Mouse (Mus musculus): ENCODE measurements around the gene Ptprr. TPM values are rescaled to one million over a fixed set of nuclear protein-coding genes. Genes with fewer than 3 reads are reported as not detected.

Ptprr gene
- polyA plus RNA-seq, 1 experiment from 2014 or later = 0.20 TPM

DNA sequence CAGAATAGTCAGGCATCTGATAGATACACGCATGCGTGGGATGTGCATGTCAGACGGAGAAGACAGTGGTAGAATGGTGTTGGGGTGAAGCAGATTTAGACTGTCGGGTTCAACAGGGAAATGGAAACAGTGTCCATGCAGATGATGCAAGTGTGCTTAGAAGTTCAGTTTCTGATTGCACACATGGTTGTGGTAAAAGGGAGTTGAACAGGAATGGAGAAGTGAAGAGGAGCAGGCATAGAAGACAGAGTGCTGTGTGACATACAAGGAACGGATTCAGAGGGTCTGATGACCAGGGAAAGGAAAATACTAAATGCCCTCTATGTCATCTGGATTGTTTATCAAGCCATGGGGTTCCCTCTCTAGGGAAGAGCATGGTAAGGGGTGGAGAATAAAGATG, 163.2 kb downstream of the Ptprr start:
- no peaks in the 10 kb centered on the region for H3K27me3 ChIP-seq (ENCODE audit: low read depth, poor library complexity, severe bottlenecking)
- DNase-seq (ENCODE audit: low spot score) = no peak
- H3K4me1 ChIP-seq = peaks cover 13% of the 10 kb centered on the region
- no peaks in the 10 kb centered on the region for H3K9me3 ChIP-seq (replicated peaks)
- H3K4me3 ChIP-seq = no peak overlapping the region
- no peaks in the 10 kb centered on the region for H3K36me3 ChIP-seq
- no peak overlapping the region for H3K27ac ChIP-seq
- 87% methylated on average over 5 of the region's 5 CpGs for WGBS

DNA sequence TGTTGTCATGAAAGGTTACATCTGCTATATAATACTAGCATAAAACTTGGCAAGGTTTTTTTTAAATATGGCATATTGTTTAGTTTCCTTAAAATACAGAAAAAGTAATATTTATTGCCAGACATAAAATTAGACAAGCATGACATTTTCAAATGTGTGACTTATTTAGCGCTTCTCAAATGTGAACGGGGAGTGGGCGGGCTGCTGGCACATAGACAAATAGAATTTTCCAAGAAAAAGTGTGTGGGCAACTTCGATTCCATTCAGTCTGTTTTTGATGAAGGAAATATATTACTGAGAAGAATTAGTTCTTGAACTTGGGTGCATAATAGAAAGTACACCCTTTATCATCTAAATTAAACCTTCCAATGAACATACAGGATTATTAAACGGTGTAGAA, 164.2 kb downstream of the Ptprr start:
- Histone ChIP-seq H3K27ac (no peak overlapping the region), H3K27me3 (ENCODE audit: low read depth, poor library complexity, severe bottlenecking) (no peaks in the 10 kb centered on the region), H3K4me3 (no peak overlapping the region), H3K4me1 (peaks cover 9% of the 10 kb centered on the region), H3K9me3 (replicated peaks) (no peaks in the 10 kb centered on the region), H3K36me3 (no peaks in the 10 kb centered on the region)
- DNase-seq (ENCODE audit: low spot score) = no peak
- 92% methylated on average over 5 of the region's 5 CpGs for WGBS

- Histone ChIP-seq H3K36me3 (no peaks in the 10 kb centered on the region), H3K9me3 (replicated peaks) (no peaks in the 10 kb centered on the region), H3K4me3 (no peak overlapping the region), H3K27me3 (ENCODE audit: low read depth, poor library complexity, severe bottlenecking) (no peaks in the 10 kb centered on the region), H3K4me1 (no peaks in the 10 kb centered on the region), H3K27ac (no peak overlapping the region)
- 67% methylated on average over 3 of the region's 3 CpGs for WGBS
- no peak for DNase-seq (ENCODE audit: low spot score)
Observed at GRCm38 (mm10) chr10:116183258-116183657, 165.2 kb downstream of the Ptprr start.

- 87% methylated on average over 2 of the region's 2 CpGs for WGBS
- no peaks in the 10 kb centered on the region for H3K36me3 ChIP-seq
- no peak overlapping the region for H3K27ac ChIP-seq
- no peaks in the 10 kb centered on the region for H3K9me3 ChIP-seq (replicated peaks)
- no peak overlapping the region for H3K4me3 ChIP-seq
- no peaks in the 10 kb centered on the region for H3K27me3 ChIP-seq (ENCODE audit: low read depth, poor library complexity, severe bottlenecking)
- DNase-seq (ENCODE audit: low spot score) = no peak
- no peaks in the 10 kb centered on the region for H3K4me1 ChIP-seq
Observed at GRCm38 (mm10) chr10:116191724-116192123, 173.7 kb downstream of the Ptprr start.

DNA sequence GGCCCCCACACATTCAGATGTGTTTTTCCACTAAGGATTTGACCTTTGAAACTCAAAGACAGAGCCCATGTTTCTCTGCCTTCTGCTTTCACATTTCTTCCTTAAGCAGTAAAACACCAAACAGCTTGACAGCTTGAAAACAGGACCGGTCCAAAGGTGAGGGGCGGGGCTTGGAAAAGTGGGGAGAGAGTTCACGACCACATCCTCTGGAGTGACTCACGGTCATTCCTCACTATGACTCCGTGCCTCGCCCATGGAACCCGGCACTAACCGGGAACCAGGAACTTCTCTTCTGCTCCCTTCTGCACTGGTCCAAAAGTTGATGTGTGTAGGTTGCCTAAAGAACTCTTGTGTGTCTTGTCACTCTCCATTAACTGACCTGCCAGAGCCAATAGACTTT, 174.3 kb downstream of the Ptprr start:
- Histone ChIP-seq H3K27me3 (ENCODE audit: low read depth, poor library complexity, severe bottlenecking) (no peaks in the 10 kb centered on the region), H3K4me3 (no peak overlapping the region), H3K36me3 (no peaks in the 10 kb centered on the region), H3K4me1 (0 out of 2 replicates have a peak, but pooled peaks cover 3% of the 10 kb centered on the region), H3K27ac (no peak overlapping the region), H3K9me3 (replicated peaks) (no peaks in the 10 kb centered on the region)
- no peak for DNase-seq (ENCODE audit: low spot score)
- 84% methylated on average over 8 of the region's 8 CpGs for WGBS

DNA sequence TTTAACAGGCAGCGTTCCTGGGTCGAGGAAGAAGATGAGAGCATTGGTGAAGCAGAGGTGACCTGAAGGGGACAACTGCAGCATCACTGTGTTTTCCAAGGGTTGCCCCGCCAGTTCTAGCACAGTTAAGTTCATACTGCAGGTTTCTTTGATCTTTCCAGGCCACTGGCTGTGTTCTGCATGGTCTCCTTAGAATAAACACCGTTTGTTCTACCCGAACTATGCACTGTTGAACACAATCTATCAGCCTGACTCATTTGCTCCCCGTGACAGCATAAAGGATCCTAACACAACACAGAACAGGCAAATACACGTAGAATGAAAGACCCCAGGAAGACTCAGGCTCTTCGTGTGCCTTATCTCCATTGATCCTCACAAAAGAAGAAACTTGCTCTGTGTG, 176.4 kb downstream of the Ptprr start:
- 0 out of 2 replicates have a peak, but pooled peaks cover 3% of the 10 kb centered on the region for H3K4me1 ChIP-seq
- H3K27me3 ChIP-seq (ENCODE audit: low read depth, poor library complexity, severe bottlenecking) = no peaks in the 10 kb centered on the region
- no peak overlapping the region for H3K4me3 ChIP-seq
- 67% methylated on average over 8 of the region's 8 CpGs for WGBS
- no peak for DNase-seq (ENCODE audit: low spot score)
- H3K36me3 ChIP-seq = no peaks in the 10 kb centered on the region
- H3K27ac ChIP-seq = no peak overlapping the region
- no peaks in the 10 kb centered on the region for H3K9me3 ChIP-seq (replicated peaks)

GRCm38 (mm10) chr10:116196596-116197415, 178.8 kb downstream of the Ptprr start:
- 24% methylated on average over 14 of the region's 14 CpGs for WGBS
- DNase-seq (ENCODE audit: low spot score) = peak; percentile 43

DNA sequence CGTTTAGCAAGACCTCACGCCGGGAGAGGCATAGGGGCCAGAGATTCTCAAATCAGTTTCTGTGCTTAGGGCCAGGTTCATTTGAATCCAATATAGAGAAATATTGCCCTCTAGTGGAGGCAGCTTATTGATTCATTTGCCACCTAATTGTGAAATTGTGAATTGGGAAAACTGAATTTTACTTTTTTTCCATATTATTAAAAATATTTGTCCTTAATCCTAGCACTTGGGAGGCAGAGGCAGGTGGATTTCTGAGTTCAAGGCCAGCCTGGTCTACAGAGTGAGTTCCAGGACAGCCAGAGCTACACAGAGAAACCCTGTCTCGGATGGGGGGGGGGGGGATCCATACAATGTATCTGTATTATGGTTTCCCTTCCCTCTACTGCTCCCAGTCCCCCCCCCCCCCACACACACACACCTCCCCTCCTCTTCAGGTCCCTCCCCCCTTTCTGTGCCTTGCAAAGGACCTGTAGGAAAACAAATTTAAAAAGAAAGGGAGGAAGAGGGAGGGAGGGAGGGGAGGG, 179.5 kb downstream of the Ptprr start:
- H3K27ac ChIP-seq = no peak overlapping the region
- no peak for DNase-seq (ENCODE audit: low spot score)
- H3K9me3 ChIP-seq (replicated peaks) = no peaks in the 10 kb centered on the region
- no peaks in the 10 kb centered on the region for H3K27me3 ChIP-seq (ENCODE audit: low read depth, poor library complexity, severe bottlenecking)
- H3K4me3 ChIP-seq = no peak overlapping the region
- no peaks in the 10 kb centered on the region for H3K36me3 ChIP-seq
- 18% methylated on average over 4 of the region's 4 CpGs for WGBS
- H3K4me1 ChIP-seq = peaks cover 6% of the 10 kb centered on the region; the same call in 1 of the 2 replicates

More at GRCm38 (mm10) chr10:116196596-116197415, 178.8 kb downstream of the Ptprr start:
- Histone ChIP-seq H3K27me3 (ENCODE audit: low read depth, poor library complexity, severe bottlenecking) (no peaks in the 10 kb centered on the region), H3K9me3 (replicated peaks) (no peaks in the 10 kb centered on the region), H3K27ac (no peak overlapping the region), H3K4me1 (0 out of 2 replicates have a peak, but pooled peaks cover 5% of the 10 kb centered on the region), H3K36me3 (no peaks in the 10 kb centered on the region), H3K4me3 (no peak overlapping the region)

- 27% methylated on average over 5 of the region's 5 CpGs for WGBS
- H3K36me3 ChIP-seq = no peaks in the 10 kb centered on the region
- DNase-seq (ENCODE audit: low spot score) = no peak
Observed at GRCm38 (mm10) chr10:116199035-116199434, 181.0 kb downstream of the Ptprr start.

GRCm38 (mm10) chr10:116201542-116201941, 183.5 kb downstream of the Ptprr start:
- H3K27me3 ChIP-seq (ENCODE audit: low read depth, poor library complexity, severe bottlenecking) = no peaks in the 10 kb centered on the region
- H3K27ac ChIP-seq = no peak overlapping the region
- 91% methylated on average over 8 of the region's 8 CpGs for WGBS
- DNase-seq (ENCODE audit: low spot score) = no peak
- H3K4me1 ChIP-seq = peaks cover 17% of the 10 kb centered on the region
- H3K36me3 ChIP-seq = no peaks in the 10 kb centered on the region
- H3K9me3 ChIP-seq (replicated peaks) = no peaks in the 10 kb centered on the region
- H3K4me3 ChIP-seq = no peak overlapping the region

More at GRCm38 (mm10) chr10:116199035-116199434, 181.0 kb downstream of the Ptprr start:
- Histone ChIP-seq H3K4me3 (no peak overlapping the region), H3K9me3 (replicated peaks) (no peaks in the 10 kb centered on the region), H3K4me1 (peaks cover 9% of the 10 kb centered on the region; the same call in 1 of the 2 replicates), H3K27ac (no peak overlapping the region), H3K27me3 (ENCODE audit: low read depth, poor library complexity, severe bottlenecking) (no peaks in the 10 kb centered on the region)

- Histone ChIP-seq H3K27me3 (ENCODE audit: low read depth, poor library complexity, severe bottlenecking) (no peaks in the 10 kb centered on the region), H3K4me3 (no peak overlapping the region), H3K9me3 (replicated peaks) (no peaks in the 10 kb centered on the region), H3K4me1 (peaks cover 18% of the 10 kb centered on the region), H3K36me3 (no peaks in the 10 kb centered on the region), H3K27ac (no peak overlapping the region)
- DNase-seq (ENCODE audit: low spot score) = no peak
- 46% methylated on average over 15 of the region's 15 CpGs for WGBS
Observed at GRCm38 (mm10) chr10:116205580-116206358, 187.8 kb downstream of the Ptprr start.

DNA sequence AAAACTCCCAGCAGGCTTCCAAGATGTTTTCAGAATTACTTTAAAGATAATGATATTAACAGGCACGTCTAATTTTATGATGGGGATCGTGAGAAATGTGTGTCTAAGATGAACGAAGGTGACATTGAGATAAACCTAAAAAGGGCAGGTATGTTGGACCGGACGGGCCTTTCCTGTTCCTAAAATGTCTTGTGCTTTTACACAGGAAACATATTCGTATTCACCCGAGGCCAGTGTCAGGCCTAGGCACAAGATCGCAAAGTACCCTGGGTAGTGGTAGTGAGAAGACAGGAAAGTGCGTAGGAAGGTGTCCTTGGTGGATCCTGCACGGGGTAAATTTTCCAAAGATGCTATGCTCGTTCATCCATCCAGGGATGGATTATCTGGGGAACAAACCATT, 188.4 kb downstream of the Ptprr start:
- Histone ChIP-seq H3K36me3 (no peaks in the 10 kb centered on the region), H3K4me3 (no peak overlapping the region), H3K27ac (no peak overlapping the region), H3K4me1 (peaks cover 18% of the 10 kb centered on the region), H3K27me3 (ENCODE audit: low read depth, poor library complexity, severe bottlenecking) (no peaks in the 10 kb centered on the region), H3K9me3 (replicated peaks) (no peaks in the 10 kb centered on the region)
- WGBS = 79% methylated on average over 11 of the region's 11 CpGs
- no peak for DNase-seq (ENCODE audit: low spot score)
